Mouse (Mus musculus): ENCODE data around the gene Ccndbp1. TPM values are rescaled to one million over a fixed set of nuclear protein-coding genes. Genes with fewer than 3 reads are reported as not detected.
"Not testable (repeated sequence)": the region's sequence is repeated elsewhere in the genome, so short reads cannot be mapped to it uniquely, and the experiment has no call there.

Ccndbp1 gene
- polyA plus RNA-seq, 1 experiment from 2014 or later, result 61.6 TPM

DNA sequence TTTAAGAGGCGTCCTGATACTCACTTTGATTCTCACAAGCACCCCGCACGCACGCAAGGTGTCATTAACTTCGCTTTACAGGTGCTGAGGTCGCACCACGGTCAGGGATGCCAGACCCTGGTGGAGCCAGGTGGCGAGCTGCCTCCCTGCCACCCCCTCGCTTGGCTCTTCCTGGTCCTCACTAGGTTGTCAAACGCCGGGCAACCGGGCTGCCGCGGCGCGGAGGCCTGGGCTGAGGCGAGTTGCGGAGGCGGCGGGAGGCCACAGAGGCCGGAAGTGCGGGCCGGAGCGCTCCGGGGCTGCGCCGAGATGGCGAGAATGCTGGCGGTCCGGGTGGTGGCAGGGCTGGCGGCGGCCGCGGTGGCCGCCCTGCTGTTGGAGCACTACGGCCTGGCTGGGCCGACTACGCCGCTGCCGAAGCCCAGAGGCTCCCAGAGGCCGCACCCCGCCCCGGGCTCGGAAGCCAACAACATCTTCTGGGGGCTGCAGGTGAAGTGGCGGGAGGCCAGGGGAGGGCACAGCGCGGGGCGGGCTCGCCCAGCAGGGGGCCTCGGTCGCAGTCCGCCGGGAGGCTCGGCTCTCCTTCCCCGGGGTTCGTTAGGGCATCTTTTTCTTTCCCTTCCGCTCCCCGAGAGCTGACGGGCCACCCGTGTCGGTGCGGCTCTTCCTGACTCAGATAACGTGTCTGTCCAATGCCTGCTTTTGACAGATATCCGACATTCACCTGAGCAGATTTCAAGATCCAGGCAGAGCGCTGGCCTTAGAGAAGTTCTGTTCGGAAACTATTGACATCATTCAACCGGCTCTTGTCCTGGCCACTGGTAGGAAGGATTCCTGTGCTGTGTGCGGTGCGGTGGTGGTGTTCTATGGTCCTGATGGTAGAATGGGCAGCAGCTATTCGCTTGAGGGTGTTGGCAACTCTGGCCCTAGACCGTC, 30.9 kb upstream of the Ccndbp1 start, which contains the start of gene Tmem62:
Gene Tmem62, plus strand, starts transcription at position 28 of the 936 bp plus-strand sequence.
- 1% methylated on average over 66 of the region's 71 CpGs for WGBS
- H3K36me3 ChIP-seq (ENCODE audit: poor library complexity, severe bottlenecking), result no peaks in the 10 kb centered on the region
- H3K9ac ChIP-seq, result peak within 1 kb of the TSS; percentile 79
- 0 out of 2 replicates have a peak, but pooled peaks cover 9% of the 10 kb centered on the region for H3K4me1 ChIP-seq
- no peaks in the 10 kb centered on the region for H3K27me3 ChIP-seq
- ATAC-seq, result peak; percentile 72
- no peaks in the 10 kb centered on the region for H3K9me3 ChIP-seq (replicated peaks)
- peak within 1 kb of the TSS; percentile 93 for H3K4me2 ChIP-seq
- no peak within 1 kb of the TSS; the same call in none of the 2 replicates for H3K27ac ChIP-seq
- H3K4me3 ChIP-seq, result peak within 1 kb of the TSS; percentile 71

DNA sequence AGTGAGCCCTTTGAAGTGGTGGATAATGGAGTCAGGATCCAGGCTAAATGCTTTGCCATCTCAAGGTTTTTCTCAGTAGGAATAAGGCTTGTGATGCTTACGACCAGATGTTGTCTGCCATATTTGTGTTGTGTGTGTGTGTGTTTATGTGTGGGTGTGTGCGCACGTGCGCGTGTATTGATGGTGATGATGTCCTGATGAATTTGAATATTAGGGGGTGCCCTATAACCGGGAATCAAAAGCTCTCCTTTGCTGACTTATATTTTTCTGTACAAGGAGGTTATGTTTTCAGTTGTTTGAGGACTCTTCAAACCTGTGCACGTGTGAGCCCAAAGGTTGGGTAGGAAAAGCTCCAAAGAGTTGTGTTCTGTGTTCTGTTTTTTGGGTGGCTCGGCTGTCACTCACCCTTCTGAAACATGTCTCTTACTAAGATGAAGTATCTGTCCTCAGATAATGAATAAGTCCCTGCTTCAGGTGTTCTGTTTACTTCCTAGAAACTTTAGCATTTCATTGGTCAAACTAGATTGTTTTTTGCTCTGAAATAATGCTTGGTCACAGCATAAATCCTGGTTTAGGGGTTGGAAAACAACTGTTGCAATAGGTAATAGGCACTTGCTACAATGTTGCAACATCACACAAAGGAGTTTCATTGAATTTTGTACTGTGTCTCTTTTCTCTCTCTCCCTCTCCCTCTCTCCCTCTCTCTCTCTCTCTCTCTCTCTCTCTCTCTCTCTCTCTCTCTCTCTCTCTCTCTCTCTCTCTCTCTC, 30.1 kb upstream of the Ccndbp1 start:
- Histone ChIP-seq H3K27ac (no peak overlapping the region), H3K4me2 (peak overlapping the region; percentile 93), H3K9me3 (replicated peaks) (no peaks in the 10 kb centered on the region), H3K4me3 (peak overlapping the region; percentile 71), H3K4me1 (0 out of 2 replicates have a peak, but pooled peaks cover 6% of the 10 kb centered on the region), H3K36me3 (ENCODE audit: poor library complexity, severe bottlenecking) (no peaks in the 10 kb centered on the region), H3K9ac (peak overlapping the region; percentile 79; the same call in 1 of the 2 replicates), H3K27me3 (no peaks in the 10 kb centered on the region)
- WGBS, result 83% methylated on average over 8 of the region's 8 CpGs
- 0 out of 2 replicates have a peak, but pooled peaks have one; percentile 31 for ATAC-seq

GRCm38 (mm10) chr2:120978693-120979037, 29.5 kb upstream of the Ccndbp1 start:
- no peaks in the 10 kb centered on the region for H3K9me3 ChIP-seq (replicated peaks)
- no peak overlapping the region for H3K4me3 ChIP-seq
- 0 out of 2 replicates have a peak, but pooled peaks cover 6% of the 10 kb centered on the region for H3K4me1 ChIP-seq
- no peaks in the 10 kb centered on the region for H3K36me3 ChIP-seq (ENCODE audit: poor library complexity, severe bottlenecking)
- no peak overlapping the region for H3K27ac ChIP-seq
- 44% methylated on average over 2 of the region's 2 CpGs for WGBS
- ATAC-seq, result no peak
- H3K27me3 ChIP-seq, result no peaks in the 10 kb centered on the region
- H3K4me2 ChIP-seq, result no peak overlapping the region
- no peak overlapping the region for H3K9ac ChIP-seq

GRCm38 (mm10) chr2:120979819-120980218, 28.4 kb upstream of the Ccndbp1 start:
- H3K4me3 ChIP-seq, result no peak overlapping the region
- no peaks in the 10 kb centered on the region for H3K9me3 ChIP-seq (replicated peaks)
- no peak overlapping the region for H3K27ac ChIP-seq
- WGBS, result 93% methylated on average over 1 of the region's 1 CpGs
- H3K27me3 ChIP-seq, result no peaks in the 10 kb centered on the region
- H3K9ac ChIP-seq, result no peak overlapping the region
- 0 out of 2 replicates have a peak, but pooled peaks cover 6% of the 10 kb centered on the region for H3K4me1 ChIP-seq
- no peak overlapping the region for H3K4me2 ChIP-seq
- no peak for ATAC-seq
- H3K36me3 ChIP-seq (ENCODE audit: poor library complexity, severe bottlenecking), result no peaks in the 10 kb centered on the region

GRCm38 (mm10) chr2:120980861-120981260, 27.3 kb upstream of the Ccndbp1 start:
- no peak overlapping the region for H3K4me2 ChIP-seq
- no peak overlapping the region for H3K4me3 ChIP-seq
- H3K36me3 ChIP-seq (ENCODE audit: poor library complexity, severe bottlenecking), result no peaks in the 10 kb centered on the region
- ATAC-seq, result no peak
- no peaks in the 10 kb centered on the region for H3K9me3 ChIP-seq (replicated peaks)
- no peak overlapping the region for H3K9ac ChIP-seq
- 74% methylated on average over 2 of the region's 2 CpGs for WGBS
- 0 out of 2 replicates have a peak, but pooled peaks cover 6% of the 10 kb centered on the region for H3K4me1 ChIP-seq
- H3K27me3 ChIP-seq, result no peaks in the 10 kb centered on the region
- no peak overlapping the region for H3K27ac ChIP-seq

DNA sequence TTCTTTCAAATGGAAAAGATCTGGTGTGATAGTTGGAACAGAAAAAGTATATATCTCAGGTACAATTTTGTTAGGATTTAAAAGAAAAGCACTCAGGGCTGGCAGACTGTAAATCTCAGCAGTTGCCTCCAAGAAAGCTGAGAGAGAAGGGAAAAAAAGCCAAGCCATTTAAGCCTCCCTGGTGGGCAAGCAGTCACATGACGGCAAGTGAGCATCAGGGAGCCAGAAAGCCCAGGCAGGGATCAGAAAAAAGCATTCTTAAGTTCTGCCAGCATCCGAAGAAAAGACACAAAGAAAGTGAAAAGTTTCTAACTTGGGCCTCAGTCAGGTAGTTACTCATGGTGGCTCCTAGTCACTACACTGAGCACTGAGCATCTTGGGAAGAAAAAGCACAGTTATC, 24.6 kb upstream of the Ccndbp1 start:
- no peak for ATAC-seq
- no peak overlapping the region for H3K4me2 ChIP-seq
- H3K4me3 ChIP-seq, result no peak overlapping the region
- H3K9me3 ChIP-seq (replicated peaks), result no peaks in the 10 kb centered on the region
- H3K27me3 ChIP-seq, result no peaks in the 10 kb centered on the region
- H3K4me1 ChIP-seq, result no peaks in the 10 kb centered on the region
- H3K9ac ChIP-seq, result no peak overlapping the region
- no peaks in the 10 kb centered on the region for H3K36me3 ChIP-seq (ENCODE audit: poor library complexity, severe bottlenecking)
- no peak overlapping the region for H3K27ac ChIP-seq
- WGBS, result 13% methylated on average over 2 of the region's 2 CpGs

GRCm38 (mm10) chr2:120985241-120985640, 23.0 kb upstream of the Ccndbp1 start:
- no peak for ATAC-seq
- H3K4me1 ChIP-seq, result no peaks in the 10 kb centered on the region
- no peak overlapping the region for H3K27ac ChIP-seq
- WGBS, result 95% methylated on average over 1 of the region's 1 CpGs
- H3K27me3 ChIP-seq, result no peaks in the 10 kb centered on the region
- H3K9me3 ChIP-seq (replicated peaks), result no peaks in the 10 kb centered on the region
- no peak overlapping the region for H3K4me3 ChIP-seq
- H3K36me3 ChIP-seq (ENCODE audit: poor library complexity, severe bottlenecking), result no peaks in the 10 kb centered on the region
- H3K4me2 ChIP-seq, result no peak overlapping the region
- H3K9ac ChIP-seq, result no peak overlapping the region

DNA sequence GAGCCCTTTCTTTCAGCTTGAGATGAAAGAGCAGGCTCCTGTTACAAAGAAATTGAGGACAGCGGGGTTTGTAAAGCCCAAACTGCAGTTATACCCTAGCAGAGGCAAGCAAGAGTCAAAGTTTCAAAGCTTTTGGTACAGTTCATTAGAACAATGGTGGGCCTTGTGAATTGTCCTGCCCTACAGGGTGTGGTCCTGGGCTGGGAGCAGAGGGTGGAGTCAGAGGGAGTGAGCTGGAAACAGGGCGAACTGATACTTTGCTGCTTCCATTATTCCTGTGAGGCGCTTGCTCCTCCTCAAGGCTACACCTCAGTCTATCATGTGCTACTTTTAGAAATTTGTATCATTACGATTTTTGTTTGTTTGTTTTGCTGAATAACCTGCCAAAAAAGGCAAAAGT, 17.0 kb upstream of the Ccndbp1 start:
- no peak for ATAC-seq
- no peak overlapping the region for H3K9ac ChIP-seq
- no peaks in the 10 kb centered on the region for H3K9me3 ChIP-seq (replicated peaks)
- WGBS, result 71% methylated on average over 4 of the region's 4 CpGs
- no peak overlapping the region for H3K4me3 ChIP-seq
- H3K36me3 ChIP-seq (ENCODE audit: poor library complexity, severe bottlenecking), result no peaks in the 10 kb centered on the region
- no peaks in the 10 kb centered on the region for H3K4me1 ChIP-seq
- H3K27ac ChIP-seq, result no peak overlapping the region
- H3K27me3 ChIP-seq, result no peaks in the 10 kb centered on the region
- no peak overlapping the region for H3K4me2 ChIP-seq

DNA sequence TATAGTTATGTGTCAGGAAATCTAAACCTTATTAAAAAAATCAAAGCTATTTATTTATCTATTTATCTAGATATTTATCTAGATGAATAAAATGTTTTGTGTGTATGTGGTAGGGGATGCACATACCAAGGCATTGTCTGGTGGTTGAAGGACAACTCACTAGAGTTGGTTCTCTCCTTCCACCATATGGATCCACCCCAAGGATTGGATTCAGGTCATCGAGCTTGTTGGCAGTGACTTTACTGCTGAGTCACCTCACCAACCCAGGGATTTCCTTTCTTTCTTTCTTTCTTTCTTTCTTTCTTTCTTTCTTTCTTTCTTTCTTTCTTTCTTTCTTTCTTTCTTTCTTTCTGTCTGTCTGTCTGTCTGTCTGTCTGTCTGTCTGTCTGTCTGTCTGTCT, 11.6 kb upstream of the Ccndbp1 start:
- 72% methylated on average over 1 of the region's 1 CpGs for WGBS

GRCm38 (mm10) chr2:120998863-120999262, 9.3 kb upstream of the Ccndbp1 start:
- WGBS, result 85% methylated on average over 8 of the region's 8 CpGs
- H3K4me3 ChIP-seq, result no peak overlapping the region

More for the DNA sequence above, 11.6 kb upstream of the Ccndbp1 start:
- H3K4me1 ChIP-seq; ATAC-seq; H3K36me3 ChIP-seq (ENCODE audit: poor library complexity, severe bottlenecking); H3K27me3 ChIP-seq; H3K9me3 ChIP-seq (replicated peaks); H3K4me2 ChIP-seq; H3K4me3 ChIP-seq; H3K9ac ChIP-seq; H3K27ac ChIP-seq: not testable (repeated sequence)

DNA sequence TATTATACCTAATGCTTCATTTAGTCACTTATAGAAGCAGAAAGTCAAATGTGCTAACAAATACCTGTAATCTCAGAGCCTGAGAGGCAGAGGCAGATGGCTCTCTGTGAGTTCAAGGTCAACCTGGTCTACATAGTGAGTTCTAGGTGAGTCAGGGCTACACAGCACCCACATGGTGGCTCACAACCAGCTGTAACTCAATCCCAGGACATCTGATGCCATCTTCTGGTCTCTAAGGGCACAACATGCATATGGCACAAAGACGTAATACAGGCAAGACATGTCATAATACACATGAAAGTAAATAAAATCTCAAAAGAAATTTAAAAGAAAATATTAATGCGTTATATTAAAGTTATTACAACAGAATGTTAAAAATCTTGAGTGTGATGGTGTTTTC, 4.6 kb upstream of the Ccndbp1 start:
- no peaks in the 10 kb centered on the region for H3K27me3 ChIP-seq
- WGBS, result 67% methylated on average over 2 of the region's 2 CpGs
- no peak overlapping the region for H3K9ac ChIP-seq
- H3K4me2 ChIP-seq, result no peak overlapping the region
- no peak for ATAC-seq
- H3K4me1 ChIP-seq, result no peaks in the 10 kb centered on the region
- H3K27ac ChIP-seq, result no peak overlapping the region
- H3K36me3 ChIP-seq (ENCODE audit: poor library complexity, severe bottlenecking), result no peaks in the 10 kb centered on the region
- no peak overlapping the region for H3K4me3 ChIP-seq
- no peaks in the 10 kb centered on the region for H3K9me3 ChIP-seq (replicated peaks)

More at GRCm38 (mm10) chr2:120998863-120999262, 9.3 kb upstream of the Ccndbp1 start:
- no peaks in the 10 kb centered on the region for H3K4me1 ChIP-seq
- H3K9me3 ChIP-seq (replicated peaks), result no peaks in the 10 kb centered on the region
- no peak overlapping the region for H3K27ac ChIP-seq
- H3K9ac ChIP-seq, result no peak overlapping the region
- H3K4me2 ChIP-seq, result no peak overlapping the region
- no peak for ATAC-seq
- no peaks in the 10 kb centered on the region for H3K27me3 ChIP-seq
- H3K36me3 ChIP-seq (ENCODE audit: poor library complexity, severe bottlenecking), result no peaks in the 10 kb centered on the region

Measured in forebrain, embryonic 13.5 days (tissue).